Mouse (Mus musculus) MEL (cell line): ENCODE measurements around the gene Nfkbil1. TPM values are rescaled to one million over a fixed set of nuclear protein-coding genes. Genes with fewer than 3 reads are reported as not detected.

ENCODE experiments used
- DNase-seq: peaks from one replicate; pipeline ENCODE4 v3.0.0; 2011; ENCODE audit warnings: low read depth, low spot score
- H3K27ac ChIP-seq: 2 replicates; pipeline ENCODE4 v1.5.1; 2012; ENCODE audit warnings: low read depth, mild to moderate bottlenecking, control low read depth, low read length, moderate library complexity; ENCODE audit not compliant: control insufficient read depth
- H3K27me3 ChIP-seq, 2 experiments: fragments of 150-350 bp in 1 of 2; sonication (generic) in 1 of 2; 2 replicates each; pipeline ENCODE4 v1.6.1; 2012; ENCODE audit warnings: low read length in 2 of 2, mild to moderate bottlenecking in 2 of 2, improper control_type of control experiment in 1 of 2, moderate library complexity in 1 of 2; ENCODE audit not compliant: insufficient read depth in 2 of 2, control insufficient read depth in 1 of 2
- H3K36me3 ChIP-seq, 2 experiments: 2 replicates each; pipeline ENCODE4 v1.6.1; 2012 to 2014; ENCODE audit warnings: low read length in 2 of 2, improper control_type of control experiment in 1 of 2, inconsistent platforms in 1 of 2, mild to moderate bottlenecking in 1 of 2; ENCODE audit not compliant: insufficient read depth in 2 of 2, control insufficient read depth in 1 of 2
- H3K4me1 ChIP-seq, 2 experiments: fragments of 150-350 bp in 1 of 2; sonication (generic) in 1 of 2; 2 replicates each; pipeline ENCODE4 v1.6.1; 2012; ENCODE audit warnings: low read length in 2 of 2, improper control_type of control experiment in 1 of 2, mild to moderate bottlenecking in 1 of 2; ENCODE audit not compliant: insufficient read depth in 2 of 2, control insufficient read depth in 1 of 2
- H3K4me3 ChIP-seq, 2 experiments: fragments of 150-350 bp in 1 of 2; sonication (generic) in 1 of 2; 2 replicates each; pipeline ENCODE4 v1.5.1; 2012; ENCODE audit warnings: low read depth in 2 of 2, low read length in 2 of 2, mild to moderate bottlenecking in 2 of 2, moderate library complexity in 2 of 2, control low read depth in 1 of 2, improper control_type of control experiment in 1 of 2; ENCODE audit not compliant: control insufficient read depth in 1 of 2, insufficient read depth in 1 of 2
- H3K79me2 ChIP-seq: 2 replicates; pipeline ENCODE4 v1.6.1; 2012; ENCODE audit warnings: mild to moderate bottlenecking, low read length, moderate library complexity; ENCODE audit not compliant: control insufficient read depth, poor library complexity, insufficient read depth
- H3K9ac ChIP-seq: 2 replicates; pipeline ENCODE4 v1.6.1; 2012; ENCODE audit warnings: low read depth, mild to moderate bottlenecking, control low read depth, low read length, moderate library complexity; ENCODE audit not compliant: control insufficient read depth, poor library complexity, severe bottlenecking
- H3K9me3 ChIP-seq: fragments of 150-350 bp; sonication (generic); replicated peaks from 2 replicates; pipeline ENCODE4 v1.6.1; 2012; ENCODE audit warnings: mild to moderate bottlenecking, low read length, improper control_type of control experiment, moderate library complexity; ENCODE audit not compliant: insufficient read depth
- BHLHE40 ChIP-seq: IDR thresholded peaks from 2 replicates; pipeline ENCODE4 v1.6.1; 2012; ENCODE audit warnings: low read depth, mild to moderate bottlenecking, inconsistent platforms, low read length, improper control_type of control experiment, borderline replicate concordance
- CHD1 ChIP-seq: IDR thresholded peaks from 2 replicates; pipeline ENCODE4 v1.6.1; 2012; ENCODE audit warnings: low read depth, mild to moderate bottlenecking, inconsistent platforms, low read length, improper control_type of control experiment
- CHD2 ChIP-seq: IDR thresholded peaks from 2 replicates; pipeline ENCODE4 v1.6.1; 2011; ENCODE audit warnings: low read length, improper control_type of control experiment
- CTCF ChIP-seq, 3 experiments: IDR thresholded peaks in 2 of 3; conservative IDR thresholded peaks in 1 of 3; 2 replicates each; pipeline ENCODE4 v1.5.1; 2011 to 2012; ENCODE audit warnings: low read length in 3 of 3, low read depth in 2 of 3, mild to moderate bottlenecking in 2 of 3, improper control_type of control experiment in 1 of 3, inconsistent platforms in 1 of 3, mixed read lengths in 1 of 3, moderate library complexity in 1 of 3; ENCODE audit not compliant: control insufficient read depth in 1 of 3, insufficient read depth in 1 of 3, poor library complexity in 1 of 3, severe bottlenecking in 1 of 3
- E2F4 ChIP-seq: IDR thresholded peaks from 2 replicates; pipeline ENCODE4 v1.6.1; 2011; ENCODE audit warnings: low read depth, low read length, improper control_type of control experiment, borderline replicate concordance
- ELF1 ChIP-seq: IDR thresholded peaks from 2 replicates; pipeline ENCODE4 v1.6.1; 2014; ENCODE audit warnings: low read depth, mild to moderate bottlenecking, inconsistent platforms, low read length, improper control_type of control experiment, moderate library complexity
- EP300 ChIP-seq, 2 experiments: IDR thresholded peaks; 2 replicates each; pipeline ENCODE4 v1.6.1; 2011; ENCODE audit warnings: improper control_type of control experiment in 2 of 2, low read length in 2 of 2, low read depth in 1 of 2, mild to moderate bottlenecking in 1 of 2
- ETS1 ChIP-seq: IDR thresholded peaks from 2 replicates; pipeline ENCODE4 v1.6.1; 2012; ENCODE audit warnings: low read depth, mild to moderate bottlenecking, inconsistent platforms, low read length, improper control_type of control experiment, moderate library complexity
- GABPA ChIP-seq: IDR thresholded peaks from 2 replicates; pipeline ENCODE4 v1.6.1; 2012; ENCODE audit warnings: low read depth, mild to moderate bottlenecking, inconsistent platforms, low read length, improper control_type of control experiment, moderate library complexity
- GATA1 ChIP-seq: IDR thresholded peaks from 2 replicates; pipeline ENCODE4 v1.6.1; 2011; ENCODE audit warnings: low read depth, low read length, improper control_type of control experiment
- JUND ChIP-seq: IDR thresholded peaks from 2 replicates; pipeline ENCODE4 v1.6.1; 2011; ENCODE audit warnings: low read depth, mild to moderate bottlenecking, improper control_type of control experiment, low read length
- KAT2A ChIP-seq: conservative IDR thresholded peaks from 2 replicates; pipeline ENCODE4 v1.6.1; 2012; ENCODE audit warnings: low read depth, low read length, improper control_type of control experiment, inconsistent platforms
- MAFK ChIP-seq: IDR thresholded peaks from 2 replicates; pipeline ENCODE4 v1.6.1; 2011; ENCODE audit warnings: low read depth, mild to moderate bottlenecking, low read length, improper control_type of control experiment, borderline replicate concordance
- MAX ChIP-seq: IDR thresholded peaks from 2 replicates; pipeline ENCODE4 v1.6.1; 2011; ENCODE audit warnings: low read length, improper control_type of control experiment
- MEF2A ChIP-seq: IDR thresholded peaks from 2 replicates; pipeline ENCODE4 v1.6.1; 2014; ENCODE audit warnings: low read depth, mild to moderate bottlenecking, inconsistent platforms, low read length, improper control_type of control experiment; ENCODE audit not compliant: poor library complexity, insufficient replicate concordance, severe bottlenecking; ENCODE audit errors: extremely low read depth
- MXI1 ChIP-seq: IDR thresholded peaks from 2 replicates; pipeline ENCODE4 v1.6.1; 2011; ENCODE audit warnings: mild to moderate bottlenecking, low read depth, low read length, improper control_type of control experiment
- MYB ChIP-seq: IDR thresholded peaks from 2 replicates; pipeline ENCODE4 v1.6.1; 2011; ENCODE audit warnings: mild to moderate bottlenecking, low read depth, low read length, improper control_type of control experiment
- MYC ChIP-seq: IDR thresholded peaks from 2 replicates; pipeline ENCODE4 v1.6.1; 2011; ENCODE audit warnings: low read depth, mild to moderate bottlenecking, low read length, improper control_type of control experiment, moderate library complexity
- NELFE ChIP-seq: IDR thresholded peaks from 2 replicates; pipeline ENCODE4 v1.6.1; 2011; ENCODE audit warnings: low read depth, low read length, improper control_type of control experiment
- NRF1 ChIP-seq: IDR thresholded peaks from 2 replicates; pipeline ENCODE4 v1.6.1; 2014; ENCODE audit warnings: low read depth, mild to moderate bottlenecking, inconsistent platforms, low read length, improper control_type of control experiment, moderate library complexity; ENCODE audit not compliant: poor library complexity, insufficient read depth, severe bottlenecking
- POLR2A ChIP-seq, 2 experiments: IDR thresholded peaks; 2 replicates each; pipeline ENCODE4 v1.6.1; 2011 to 2012; ENCODE audit warnings: low read length in 2 of 2, mild to moderate bottlenecking in 2 of 2, control low read depth in 1 of 2, improper control_type of control experiment in 1 of 2, low read depth in 1 of 2, moderate library complexity in 1 of 2; ENCODE audit not compliant: control insufficient read depth in 1 of 2, insufficient read depth in 1 of 2, poor library complexity in 1 of 2
- POLR2AphosphoS2 ChIP-seq: IDR thresholded peaks from 2 replicates; pipeline ENCODE4 v1.6.1; 2011; ENCODE audit warnings: low read length, improper control_type of control experiment
- POLR2AphosphoS5 ChIP-seq: IDR thresholded peaks from 2 replicates; pipeline ENCODE4 v1.6.1; 2012; ENCODE audit warnings: low read depth, borderline replicate concordance, mild to moderate bottlenecking, inconsistent platforms, low read length, moderate library complexity, mixed read lengths
- RAD21 ChIP-seq: IDR thresholded peaks from 2 replicates; pipeline ENCODE4 v1.6.1; 2011; ENCODE audit warnings: mild to moderate bottlenecking, low read depth, low read length, improper control_type of control experiment
- RCOR1 ChIP-seq: IDR thresholded peaks from 2 replicates; pipeline ENCODE4 v1.6.1; 2012; ENCODE audit warnings: low read depth, mild to moderate bottlenecking, inconsistent platforms, low read length, improper control_type of control experiment
- SIN3A ChIP-seq: IDR thresholded peaks from 2 replicates; pipeline ENCODE4 v1.6.1; 2012; ENCODE audit warnings: low read length, improper control_type of control experiment, inconsistent platforms
- SMC3 ChIP-seq: IDR thresholded peaks from 2 replicates; pipeline ENCODE4 v1.6.1; 2011; ENCODE audit warnings: low read depth, low read length, improper control_type of control experiment
- TAL1 ChIP-seq: IDR thresholded peaks from 2 replicates; pipeline ENCODE4 v1.6.1; 2012; ENCODE audit warnings: mild to moderate bottlenecking, inconsistent platforms, low read length, moderate library complexity, mixed read lengths
- TBP ChIP-seq: IDR thresholded peaks from 2 replicates; pipeline ENCODE4 v1.8.0; 2011; ENCODE audit warnings: low read depth, low read length, improper control_type of control experiment
- TCF12 ChIP-seq: IDR thresholded peaks from 2 replicates; pipeline ENCODE4 v1.6.1; 2014; ENCODE audit warnings: low read depth, mild to moderate bottlenecking, inconsistent platforms, low read length, improper control_type of control experiment, moderate library complexity
- UBTF ChIP-seq: IDR thresholded peaks from 2 replicates; pipeline ENCODE4 v1.6.1; 2012; ENCODE audit warnings: low read depth, mild to moderate bottlenecking, inconsistent platforms, low read length, improper control_type of control experiment, moderate library complexity, borderline replicate concordance; ENCODE audit not compliant: insufficient read depth
- USF1 ChIP-seq: IDR thresholded peaks from 2 replicates; pipeline ENCODE4 v1.6.1; 2014; ENCODE audit warnings: low read depth, mild to moderate bottlenecking, inconsistent platforms, low read length, improper control_type of control experiment, moderate library complexity
- USF2 ChIP-seq, 2 experiments: IDR thresholded peaks; 2 replicates each; pipeline ENCODE4 v1.6.1; 2011 to 2012; ENCODE audit warnings: improper control_type of control experiment in 2 of 2, low read length in 2 of 2, borderline replicate concordance in 1 of 2, inconsistent platforms in 1 of 2, low read depth in 1 of 2, mild to moderate bottlenecking in 1 of 2; ENCODE audit not compliant: insufficient read depth in 1 of 2
- ZC3H11A ChIP-seq: IDR thresholded peaks from 2 replicates; pipeline ENCODE4 v1.6.1; 2012; ENCODE audit warnings: low read depth, mild to moderate bottlenecking, inconsistent platforms, low read length, improper control_type of control experiment
- ZKSCAN1 ChIP-seq: IDR thresholded peaks from 2 replicates; pipeline ENCODE4 v1.6.1; 2012; ENCODE audit warnings: low read depth, mild to moderate bottlenecking, inconsistent platforms, low read length, improper control_type of control experiment, moderate library complexity
- ZMIZ1 ChIP-seq: IDR thresholded peaks from 2 replicates; pipeline ENCODE4 v1.6.1; 2012; ENCODE audit warnings: low read depth, mild to moderate bottlenecking, inconsistent platforms, low read length, improper control_type of control experiment, moderate library complexity
- ZNF384 ChIP-seq: IDR thresholded peaks from 2 replicates; pipeline ENCODE4 v1.6.1; 2012; ENCODE audit warnings: low read depth, mild to moderate bottlenecking, inconsistent platforms, low read length, improper control_type of control experiment
- polyA plus RNA-seq, 2 experiments: library from polyadenylated mRNA; stranded (reverse) in 1 of 2; unstranded in 1 of 2; fragments of >175 nt in 1 of 2; fragments of >200 nt in 1 of 2; gene quantifications; 2 replicates each; pipeline versions ENCODE4 v1.2.1 to v1.2.4; 2012; ENCODE audit warnings: low replicate concordance in 2 of 2, low read depth in 1 of 2; ENCODE audit not compliant: insufficient read length in 2 of 2, insufficient read depth in 1 of 2, missing spikeins in 1 of 2
- total RNA-seq: library from RNA; depleted of rRNA; stranded (reverse); fragments of 300-350 nt; gene quantifications from 2 replicates; pipeline ENCODE4 v1.2.3, GENCODE M21; 2012

The Nfkbil1 gene
- total and polyA plus RNA-seq, 3 experiments = 10.3 to 26.0 TPM; not detected in 1

DNA sequence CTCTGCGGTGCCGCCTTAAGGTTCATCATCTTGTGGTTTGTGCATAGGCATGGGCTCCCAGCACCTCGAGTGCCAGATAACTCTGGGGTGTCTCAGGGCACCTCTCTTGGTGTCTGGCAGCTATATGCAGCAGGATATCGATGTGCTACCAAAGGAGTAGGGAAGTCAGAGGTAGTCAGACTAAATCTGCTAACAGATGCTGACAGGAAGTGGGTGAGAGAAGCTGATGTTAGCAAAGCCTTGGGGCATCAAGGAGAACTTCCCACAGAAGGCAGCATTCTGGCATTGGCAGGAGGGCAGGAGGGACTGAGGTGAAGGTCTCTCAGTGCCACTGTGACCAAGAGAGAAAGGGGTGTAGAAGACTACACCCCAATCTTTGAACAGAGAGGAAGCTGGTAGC lies 45.5 kb downstream of the Nfkbil1 start:
- peak overlapping the region; percentile 20 to 42; a peak in 3 of 4 replicates for H3K4me3 ChIP-seq
- H3K79me2 ChIP-seq = no peaks in the 10 kb centered on the region
- H3K9ac ChIP-seq = peak overlapping the region; percentile 53
- H3K27me3 ChIP-seq = no peaks in the 10 kb centered on the region
- H3K27ac ChIP-seq = peak overlapping the region; percentile 89
- H3K4me1 ChIP-seq = peaks cover 20 to 52% of the 10 kb centered on the region in 2 experiments
- H3K36me3 ChIP-seq = peaks cover 0 to 39% of the 10 kb centered on the region in 2 experiments; a peak in 2 of 4 replicates
- no peaks in the 10 kb centered on the region for H3K9me3 ChIP-seq
- peak; percentile 72 for DNase-seq
- TF ChIP-seq RAD21 = no peak
- TF ChIP-seq CHD2 = no peak
- no peak for TF ChIP-seq ZKSCAN1
- TF ChIP-seq MYC = no peak
- peak; percentile 28; the same call in 1 of the 2 replicates for TF ChIP-seq ETS1
- TF ChIP-seq UBTF = no peak
- TF ChIP-seq NRF1 = no peak
- TF ChIP-seq ZC3H11A = no peak
- TF ChIP-seq MAFK = no peak
- TF ChIP-seq EP300 (IDR thresholded peaks at IDR 0.05; ENCODE audit: low read depth in 1 of 2, low read length in 2 of 2) = peak; percentile 60 to 66
- TF ChIP-seq TAL1 = peak; percentile 51
- TF ChIP-seq KAT2A = no peak
- peak; percentile 42; the same call in 1 of the 2 replicates for TF ChIP-seq NELFE
- no peak for TF ChIP-seq ZNF384
- TF ChIP-seq MAX = no peak; the same call in 1 of the 2 replicates
- no peak for TF ChIP-seq MXI1
- no peak for TF ChIP-seq POLR2AphosphoS5
- 0 out of 2 replicates have a peak, but pooled peaks have one; percentile 7 for TF ChIP-seq ZMIZ1
- no peak for TF ChIP-seq MYB
- peak; percentile 56; the same call in 1 of the 2 replicates for TF ChIP-seq RCOR1
- TF ChIP-seq BHLHE40 = no peak
- no peak for TF ChIP-seq USF1
- TF ChIP-seq TBP = no peak; the same call in 1 of the 2 replicates
- TF ChIP-seq POLR2AphosphoS2 = no peak
- no peak for TF ChIP-seq CHD1
- TF ChIP-seq MEF2A = no peak
- no peak for TF ChIP-seq E2F4
- no peak for TF ChIP-seq SMC3
- peak; percentile 26; the same call in 1 of the 2 replicates for TF ChIP-seq GATA1
- no peak for TF ChIP-seq TCF12
- TF ChIP-seq CTCF (IDR thresholded peaks at IDR 0.05 in 2 of 3, conservative IDR thresholded peaks at IDR 0.05 in 1 of 3; ENCODE audit: control insufficient read depth in 1 of 3, insufficient read depth in 1 of 3, low read depth in 2 of 3, low read length in 3 of 3, poor library complexity in 1 of 3, severe bottlenecking in 1 of 3) = no peak
- no peak for TF ChIP-seq USF2 (IDR thresholded peaks at IDR 0.05; ENCODE audit: borderline replicate concordance in 1 of 2, insufficient read depth in 1 of 2, low read depth in 1 of 2, low read length in 2 of 2)
- TF ChIP-seq POLR2A (IDR thresholded peaks at IDR 0.05; ENCODE audit: control insufficient read depth in 1 of 2, insufficient read depth in 1 of 2, low read depth in 1 of 2, low read length in 2 of 2, poor library complexity in 1 of 2) = no peak; a peak in 1 of 4 replicates
- TF ChIP-seq SIN3A = peak; percentile 62; the same call in 1 of the 2 replicates
- 0 out of 2 replicates have a peak, but pooled peaks have one; percentile 22 for TF ChIP-seq ELF1
- no peak for TF ChIP-seq GABPA
- no peak for TF ChIP-seq JUND
